In the genomic region with DNA sequence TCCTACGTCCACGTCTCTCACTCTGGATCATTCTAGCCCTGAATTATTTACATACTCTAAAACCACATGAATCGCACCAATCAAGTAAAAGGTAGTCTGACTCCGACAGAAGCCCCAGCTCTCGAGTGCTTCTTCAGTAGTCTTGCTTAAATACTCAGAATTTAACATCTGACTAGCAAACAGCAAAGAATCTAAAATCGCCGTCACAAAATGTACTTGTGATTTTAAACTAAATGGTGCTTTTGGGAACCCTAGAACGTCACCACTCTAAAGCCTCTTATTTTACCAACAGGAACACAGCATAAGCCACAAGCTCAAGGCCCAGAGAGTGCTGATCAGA, we compare ENCODE assay signal across 9 mouse cellular contexts. TPM values are rescaled to one million over a fixed set of nuclear protein-coding genes. Genes with fewer than 3 reads are reported as not detected.
DNase-seq lines count a peak whose midpoint lies in the region; ATAC-seq and TF ChIP-seq lines count a peak whose summit lies in the region.
"Had no signal": no experiment of that assay in that cellular context is flagged by ENCODE, and none has a peak within 500 bp of the region (broad histone marks: within the 10 kb centered on the region; RNA-seq: fewer than 3 reads in every experiment).

No protein-coding gene starts in this region.

- WGBS in heart, embryonic 15.5 days: 65% methylated on average over 8 of the region's 8 CpGs
- 46% methylated on average over 8 of the region's 8 CpGs for WGBS in forebrain, postnatal 0 days
- WGBS in midbrain, embryonic 13.5 days: 73% methylated on average over 8 of the region's 8 CpGs
- 91% methylated on average over 8 of the region's 8 CpGs for WGBS in kidney, adult 2 months

- no peak overlapping the region; the same call in 1 of the 2 replicates for H3K9ac ChIP-seq in heart, embryonic 15.5 days
- H3K9ac ChIP-seq in forebrain, postnatal 0 days: peak overlapping the region; percentile 37; the same call in 1 of the 2 replicates
- H3K9ac ChIP-seq in midbrain, embryonic 13.5 days (replicated peaks): peak overlapping the region; percentile 48

- H3K4me2 ChIP-seq in heart, embryonic 15.5 days: peak overlapping the region; percentile 89
- H3K4me2 ChIP-seq in forebrain, postnatal 0 days (ENCODE audit: low read depth): peak overlapping the region; percentile 73
- H3K4me2 ChIP-seq in midbrain, embryonic 13.5 days (replicated peaks): peak overlapping the region; percentile 84

- no peak for TF ChIP-seq POLR2A in kidney, adult 2 months (IDR thresholded peaks at IDR 0.05; ENCODE audit: low read depth, low read length)

- H3K27me3 ChIP-seq in heart, embryonic 15.5 days: no peaks in the 10 kb centered on the region
- H3K27me3 ChIP-seq in forebrain, postnatal 0 days (ENCODE audit: insufficient read depth, low read length): no peaks in the 10 kb centered on the region
- H3K27me3 ChIP-seq in midbrain, embryonic 13.5 days: no peaks in the 10 kb centered on the region
- H3K27me3 ChIP-seq in kidney, adult 2 months (replicated peaks; ENCODE audit: control insufficient read depth, insufficient read depth, low read length): no peaks in the 10 kb centered on the region

- peak overlapping the region; percentile 94 for H3K27ac ChIP-seq in heart, embryonic 15.5 days
- peak overlapping the region; percentile 29; the same call in 1 of the 2 replicates for H3K27ac ChIP-seq in forebrain, postnatal 0 days (ENCODE audit: low read depth, low read length)
- H3K27ac ChIP-seq in midbrain, embryonic 13.5 days: no peak overlapping the region; the same call in 1 of the 2 replicates
- H3K27ac ChIP-seq in kidney, adult 2 months (ENCODE audit: insufficient read depth, low read depth, low read length): no peak overlapping the region

- no peak for ATAC-seq in heart, embryonic 15.5 days (replicated peaks; ENCODE audit: insufficient number of reproducible peaks, insufficient read depth, low FRiP score, low read depth)
- no peak for ATAC-seq in forebrain, postnatal 0 days
- no peak for ATAC-seq in midbrain, embryonic 13.5 days

- peaks cover 30% of the 10 kb centered on the region for H3K4me1 ChIP-seq in heart, embryonic 15.5 days (replicated peaks)
- H3K4me1 ChIP-seq in forebrain, postnatal 0 days (ENCODE audit: insufficient read depth): peaks cover 23% of the 10 kb centered on the region
- peaks cover 33% of the 10 kb centered on the region for H3K4me1 ChIP-seq in midbrain, embryonic 13.5 days (replicated peaks)
- peaks cover 2% of the 10 kb centered on the region; the same call in 1 of the 2 replicates for H3K4me1 ChIP-seq in kidney, adult 2 months (ENCODE audit: control insufficient read depth, insufficient read depth, low read length)

- no peaks in the 10 kb centered on the region for H3K9me3 ChIP-seq in heart, embryonic 15.5 days (replicated peaks)
- H3K9me3 ChIP-seq in forebrain, postnatal 0 days (ENCODE audit: low read length): no peaks in the 10 kb centered on the region
- H3K9me3 ChIP-seq in midbrain, embryonic 13.5 days: no peaks in the 10 kb centered on the region

- no peak for DNase-seq in heart, adult 8-10 months (ENCODE audit: low spot score)
- DNase-seq in brain, adult 2 months (ENCODE audit: low read depth, low spot score): peak; percentile 57
- DNase-seq in forebrain, postnatal 0 days: no peak
- DNase-seq in urinary bladder, postnatal 14 days (ENCODE audit: low spot score): no peak
- no peak for DNase-seq in gastrocnemius, postnatal 4 days (ENCODE audit: low spot score in 2 of 2)
- no peak for DNase-seq in kidney, adult 2 months
- DNase-seq: spleen, adult 18-20 months had no signal

- TF ChIP-seq CTCF in forebrain, postnatal 0 days (IDR thresholded peaks at IDR 0.05; ENCODE audit: low read depth): no peak
- no peak for TF ChIP-seq CTCF in kidney, adult 2 months (conservative IDR thresholded peaks at IDR 0.05; ENCODE audit: insufficient read depth, insufficient read length, low read depth, low read length)

- H3K4me3 ChIP-seq in heart, embryonic 15.5 days: peak overlapping the region; percentile 85
- H3K4me3 ChIP-seq in forebrain, postnatal 0 days (ENCODE audit: low read depth, low read length): peak overlapping the region; percentile 92
- H3K4me3 ChIP-seq in midbrain, embryonic 13.5 days (replicated peaks): peak overlapping the region; percentile 18
- no peak overlapping the region for H3K4me3 ChIP-seq in kidney, adult 2 months (ENCODE audit: insufficient read depth, low read depth, low read length)

- H3K36me3 ChIP-seq in heart, embryonic 15.5 days: no peaks in the 10 kb centered on the region
- H3K36me3 ChIP-seq in forebrain, postnatal 0 days (ENCODE audit: insufficient read depth): no peaks in the 10 kb centered on the region
- H3K36me3 ChIP-seq in midbrain, embryonic 13.5 days: 0 out of 2 replicates have a peak, but pooled peaks cover 2% of the 10 kb centered on the region
- H3K36me3 ChIP-seq in kidney, adult 2 months (ENCODE audit: control insufficient read depth, insufficient read depth, low read length): no peaks in the 10 kb centered on the region

RNA-seq across cellular contexts. Expression of a gene that starts 2.5 kb away (rescaled TPM):
- 103 and 126 TPM in 2 replicates for polyA plus RNA-seq in heart, embryonic 15.5 days (2015; fragmentation: Nextera tagmentation; extraction: Ambion mirVana)
- 100 to 1,000 TPM; 758 to 979 (median 853) TPM for total RNA-seq in heart, adult 8-10 months (2022)
- 51.8 and 54.4 TPM in 2 replicates for total RNA-seq in forebrain, postnatal 0 days (2014; rRNA removed)
- polyA plus RNA-seq in forebrain, postnatal 0 days (2015; fragmentation: Nextera tagmentation; extraction: Ambion mirVana): 46.8 and 74.9 TPM in 2 replicates
- polyA plus RNA-seq in midbrain, embryonic 13.5 days (2015; fragmentation: Nextera tagmentation; extraction: Ambion mirVana): 77.6 and 78.7 TPM in 2 replicates
- total RNA-seq in gastrocnemius, postnatal 4 days (2021): 100 to 1,000 TPM; 114 to 144 TPM
- polyA plus RNA-seq in kidney, adult 2 months (2012; rRNA removed): 43.5 and 52.5 TPM in 2 replicates

Comparison
In these comparisons a context has a peak if more than half of its experiments do, and no peak if none do; other contexts are left out.
1. H3K27ac ChIP-seq: peak in heart, embryonic 15.5 days (single experiment) and forebrain, postnatal 0 days (single experiment); none in midbrain, embryonic 13.5 days (single experiment) and kidney, adult 2 months (single experiment).
2. Peak in every context shown above with its lines, with median percentiles within 50 percentile points of each other: H3K4me2 ChIP-seq.